Mouse (Mus musculus): ENCODE measurements at regions not wholly inside any gene's neighbourhood (a gene's known extent, or its start where the extent isn't known, plus 50 kb on each side); places are given as distances from the start of the nearest gene placed in this dataset.

DNA sequence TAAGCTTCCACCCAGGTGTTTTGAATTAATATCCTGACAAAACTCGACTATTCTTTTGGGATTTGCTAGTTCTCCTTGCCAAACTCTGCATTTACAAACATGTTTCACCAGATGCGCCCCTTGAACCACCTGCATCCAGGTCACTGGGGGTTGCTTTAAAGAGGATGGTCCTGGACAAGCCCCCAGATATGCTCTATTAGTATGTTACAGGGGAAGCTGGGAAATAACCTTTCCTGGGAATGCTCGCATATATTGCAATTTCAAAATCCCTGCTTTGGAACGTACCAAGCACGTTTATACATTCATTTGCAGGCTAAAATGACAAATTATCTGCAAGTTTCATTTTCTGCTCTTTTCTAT lies 205.2 kb upstream of the Xrcc4 start:
- Histone ChIP-seq H3K27ac (ENCODE audit: low read depth, low read length) (no peak overlapping the region), H3K27me3 (ENCODE audit: control insufficient read depth, insufficient read depth, low read length) (no peaks in the 10 kb centered on the region), H3K4me3 (ENCODE audit: low read depth, low read length) (no peak overlapping the region), H3K36me3 (ENCODE audit: control insufficient read depth, insufficient read depth, low read length) (no peaks in the 10 kb centered on the region), H3K9me3 (ENCODE audit: control insufficient read depth, low read length) (no peaks in the 10 kb centered on the region), H3K4me1 (ENCODE audit: control insufficient read depth, insufficient read depth, low read length) (no peaks in the 10 kb centered on the region), H3K4me2 (ENCODE audit: low read depth, low read length) (no peak overlapping the region), H3K9ac (replicated peaks; ENCODE audit: low read depth, low read length) (no peak overlapping the region)
- no peak for ATAC-seq (ENCODE audit: low read depth)
- 82% methylated on average over 5 of the region's 5 CpGs for WGBS

DNA sequence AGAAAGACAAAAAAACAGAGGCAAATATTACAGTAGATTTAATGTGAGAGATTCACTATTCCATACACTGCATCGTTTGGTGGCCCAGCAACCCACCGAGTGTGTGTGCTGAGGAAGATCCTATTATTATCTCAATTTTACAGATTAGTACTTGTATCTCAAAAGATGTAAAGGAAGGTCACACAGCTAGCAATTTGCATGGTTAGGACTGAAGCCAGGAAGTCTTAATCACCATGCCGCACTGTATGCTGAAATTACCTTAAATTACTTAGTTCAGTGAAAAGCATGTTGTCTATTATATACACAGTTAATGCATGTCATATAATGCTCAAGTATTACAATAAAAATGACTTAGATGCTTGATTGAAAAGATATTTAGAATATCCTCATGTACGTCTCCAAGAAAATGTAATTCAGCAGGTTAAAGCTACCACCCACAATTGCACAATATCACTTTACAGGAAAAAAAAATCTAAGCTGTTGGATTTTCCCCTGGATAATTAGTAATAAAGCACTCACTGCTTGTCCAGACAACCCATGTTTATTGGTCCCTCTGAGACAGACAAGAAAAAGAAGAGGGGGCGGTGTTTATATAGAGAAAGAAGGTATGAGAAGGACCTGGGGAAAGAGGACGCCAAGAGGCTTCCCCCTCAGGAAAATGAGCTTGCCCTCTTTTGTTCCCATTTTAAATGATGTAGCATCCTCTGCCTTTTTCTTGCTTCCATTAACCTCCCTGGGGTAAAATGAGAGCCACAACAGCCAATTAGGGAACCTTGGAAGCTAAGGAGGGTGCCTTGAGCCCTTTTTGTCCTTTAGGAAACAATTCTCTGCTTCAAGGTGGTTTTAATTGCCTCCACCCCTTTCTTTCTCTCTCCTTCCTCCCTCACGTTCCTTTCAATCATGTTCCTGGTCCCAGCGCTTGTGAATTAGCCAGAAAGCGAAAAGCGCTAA lies 204.6 kb upstream of the Xrcc4 start:
- Histone ChIP-seq H3K9me3 (ENCODE audit: control insufficient read depth, low read length) (no peaks in the 10 kb centered on the region), H3K4me2 (ENCODE audit: low read depth, low read length) (no peak overlapping the region), H3K9ac (replicated peaks; ENCODE audit: low read depth, low read length) (no peak overlapping the region), H3K4me3 (ENCODE audit: low read depth, low read length) (no peak overlapping the region), H3K27me3 (ENCODE audit: control insufficient read depth, insufficient read depth, low read length) (no peaks in the 10 kb centered on the region), H3K27ac (ENCODE audit: low read depth, low read length) (no peak overlapping the region), H3K36me3 (ENCODE audit: control insufficient read depth, insufficient read depth, low read length) (no peaks in the 10 kb centered on the region), H3K4me1 (ENCODE audit: control insufficient read depth, insufficient read depth, low read length) (no peaks in the 10 kb centered on the region)
- ATAC-seq (ENCODE audit: low read depth): peak; percentile 21; the same call in 1 of the 2 replicates
- WGBS: 56% methylated on average over 10 of the region's 10 CpGs

DNA sequence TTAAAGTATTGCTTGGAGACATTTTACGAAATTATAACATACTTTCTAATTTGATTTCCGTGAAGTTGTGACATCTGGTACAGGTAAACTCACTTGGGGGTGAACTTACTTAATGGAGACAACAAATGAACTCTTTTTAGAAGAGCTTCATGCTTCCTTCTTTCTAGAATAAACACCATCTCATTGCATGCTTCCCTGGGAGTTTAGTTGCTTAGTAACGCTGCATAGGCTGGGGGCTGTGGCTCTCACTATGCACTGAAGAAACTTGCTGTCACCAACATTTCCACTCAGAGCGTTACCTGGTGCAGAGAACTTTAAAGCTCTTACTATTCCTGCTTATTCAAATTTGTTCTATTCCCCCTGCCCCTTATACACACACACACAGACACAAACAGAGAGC lies 203.5 kb upstream of the Xrcc4 start:
- no peaks in the 10 kb centered on the region for H3K4me1 ChIP-seq (ENCODE audit: control insufficient read depth, insufficient read depth, low read length)
- no peak overlapping the region for H3K4me2 ChIP-seq (ENCODE audit: low read depth, low read length)
- WGBS: 42% methylated on average over 4 of the region's 4 CpGs
- H3K9me3 ChIP-seq (ENCODE audit: control insufficient read depth, low read length): no peaks in the 10 kb centered on the region
- no peak overlapping the region for H3K4me3 ChIP-seq (ENCODE audit: low read depth, low read length)
- no peaks in the 10 kb centered on the region for H3K27me3 ChIP-seq (ENCODE audit: control insufficient read depth, insufficient read depth, low read length)
- no peak for ATAC-seq (ENCODE audit: low read depth)
- no peaks in the 10 kb centered on the region for H3K36me3 ChIP-seq (ENCODE audit: control insufficient read depth, insufficient read depth, low read length)
- no peak overlapping the region for H3K9ac ChIP-seq (replicated peaks; ENCODE audit: low read depth, low read length)
- H3K27ac ChIP-seq (ENCODE audit: low read depth, low read length): no peak overlapping the region

DNA sequence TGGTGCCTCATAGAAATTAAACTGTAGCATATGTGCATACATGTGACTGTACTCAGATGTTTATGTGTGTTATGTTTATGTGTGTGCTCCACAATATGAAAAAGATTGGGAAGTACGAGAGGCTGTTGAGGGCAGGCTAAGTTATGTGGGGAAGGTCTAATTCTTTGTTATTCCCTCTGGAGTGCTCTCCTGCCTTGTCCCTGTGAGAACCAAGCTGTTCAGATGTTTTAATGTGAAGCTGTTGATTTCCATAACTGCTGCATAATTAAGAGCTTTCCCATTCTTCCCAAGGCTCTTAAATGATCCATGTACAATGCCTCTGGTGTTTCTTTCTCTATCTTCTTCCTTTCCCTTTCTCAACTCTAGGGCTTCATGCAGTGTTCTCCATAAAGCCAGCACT lies 202.7 kb upstream of the Xrcc4 start:
- H3K27ac ChIP-seq (ENCODE audit: low read depth, low read length): no peak overlapping the region
- no peak overlapping the region for H3K9ac ChIP-seq (replicated peaks; ENCODE audit: low read depth, low read length)
- 21% methylated on average over 1 of the region's 1 CpGs for WGBS
- ATAC-seq (ENCODE audit: low read depth): no peak
- no peak overlapping the region for H3K4me2 ChIP-seq (ENCODE audit: low read depth, low read length)
- no peaks in the 10 kb centered on the region for H3K9me3 ChIP-seq (ENCODE audit: control insufficient read depth, low read length)
- H3K4me1 ChIP-seq (ENCODE audit: control insufficient read depth, insufficient read depth, low read length): no peaks in the 10 kb centered on the region
- H3K36me3 ChIP-seq (ENCODE audit: control insufficient read depth, insufficient read depth, low read length): no peaks in the 10 kb centered on the region
- no peaks in the 10 kb centered on the region for H3K27me3 ChIP-seq (ENCODE audit: control insufficient read depth, insufficient read depth, low read length)
- H3K4me3 ChIP-seq (ENCODE audit: low read depth, low read length): no peak overlapping the region

DNA sequence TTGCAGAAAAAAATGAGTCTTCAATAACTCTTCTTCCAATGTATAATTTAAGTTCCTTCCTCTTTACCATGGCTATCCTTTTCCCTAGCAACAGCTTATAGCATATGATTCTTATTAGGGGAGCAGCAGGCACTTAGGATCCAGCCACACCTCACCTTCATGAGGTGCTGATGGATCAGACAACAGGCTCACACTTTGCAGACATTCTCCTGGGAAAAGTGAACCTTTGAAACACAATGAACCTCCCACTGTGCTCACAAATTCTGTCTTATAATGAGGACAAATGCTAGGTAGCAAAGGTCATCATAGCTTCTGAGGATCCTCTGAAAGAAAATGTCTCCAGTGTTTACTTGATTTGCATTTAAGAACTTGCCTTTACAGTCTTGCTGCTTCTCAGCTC lies 191.6 kb upstream of the Xrcc4 start:
- no peak overlapping the region for H3K4me3 ChIP-seq (ENCODE audit: low read depth, low read length)
- H3K9me3 ChIP-seq (ENCODE audit: control insufficient read depth, low read length): no peaks in the 10 kb centered on the region
- H3K4me1 ChIP-seq (ENCODE audit: control insufficient read depth, insufficient read depth, low read length): no peaks in the 10 kb centered on the region
- no peaks in the 10 kb centered on the region for H3K27me3 ChIP-seq (ENCODE audit: control insufficient read depth, insufficient read depth, low read length)
- H3K9ac ChIP-seq (replicated peaks; ENCODE audit: low read depth, low read length): no peak overlapping the region
- no peak for ATAC-seq (ENCODE audit: low read depth)
- H3K36me3 ChIP-seq (ENCODE audit: control insufficient read depth, insufficient read depth, low read length): no peaks in the 10 kb centered on the region
- H3K27ac ChIP-seq (ENCODE audit: low read depth, low read length): no peak overlapping the region
- no peak overlapping the region for H3K4me2 ChIP-seq (ENCODE audit: low read depth, low read length)

DNA sequence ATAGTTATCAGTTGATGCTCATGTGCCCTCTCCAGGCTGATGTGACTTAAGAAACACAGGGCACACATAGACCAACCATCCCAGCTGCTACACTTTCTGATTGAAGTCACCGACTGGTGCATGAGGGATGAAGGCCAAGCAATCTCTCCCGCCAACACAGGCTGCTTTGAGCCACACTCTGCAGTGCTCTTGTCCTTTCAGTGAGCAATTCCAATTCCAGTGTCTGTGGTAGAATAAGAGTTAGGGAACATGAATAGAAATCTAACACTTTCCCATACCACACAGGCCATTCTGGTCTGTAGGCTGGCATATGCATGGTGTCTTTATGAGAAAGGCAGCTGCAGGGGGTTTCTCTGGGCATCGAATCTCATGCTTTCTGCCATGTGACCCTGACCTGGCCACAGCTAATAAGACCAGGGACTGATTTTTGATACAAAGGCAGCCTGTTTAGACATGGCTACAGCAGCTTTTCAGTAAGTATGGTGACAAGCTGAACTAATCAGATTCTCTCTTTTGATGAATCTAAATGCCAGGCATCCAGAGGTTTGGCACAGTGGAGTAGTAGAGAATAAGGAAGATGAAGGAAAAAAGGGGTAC lies 190.5 kb upstream of the Xrcc4 start:
- H3K36me3 ChIP-seq (ENCODE audit: control insufficient read depth, insufficient read depth, low read length): no peaks in the 10 kb centered on the region
- no peaks in the 10 kb centered on the region for H3K9me3 ChIP-seq (ENCODE audit: control insufficient read depth, low read length)
- no peaks in the 10 kb centered on the region for H3K27me3 ChIP-seq (ENCODE audit: control insufficient read depth, insufficient read depth, low read length)
- H3K4me2 ChIP-seq (ENCODE audit: low read depth, low read length): no peak overlapping the region
- H3K9ac ChIP-seq (replicated peaks; ENCODE audit: low read depth, low read length): no peak overlapping the region
- H3K4me1 ChIP-seq (ENCODE audit: control insufficient read depth, insufficient read depth, low read length): no peaks in the 10 kb centered on the region
- no peak overlapping the region for H3K27ac ChIP-seq (ENCODE audit: low read depth, low read length)
- ATAC-seq (ENCODE audit: low read depth): no peak; the same call in 1 of the 2 replicates
- H3K4me3 ChIP-seq (ENCODE audit: low read depth, low read length): no peak overlapping the region
- WGBS: 58% methylated on average over 3 of the region's 3 CpGs

DNA sequence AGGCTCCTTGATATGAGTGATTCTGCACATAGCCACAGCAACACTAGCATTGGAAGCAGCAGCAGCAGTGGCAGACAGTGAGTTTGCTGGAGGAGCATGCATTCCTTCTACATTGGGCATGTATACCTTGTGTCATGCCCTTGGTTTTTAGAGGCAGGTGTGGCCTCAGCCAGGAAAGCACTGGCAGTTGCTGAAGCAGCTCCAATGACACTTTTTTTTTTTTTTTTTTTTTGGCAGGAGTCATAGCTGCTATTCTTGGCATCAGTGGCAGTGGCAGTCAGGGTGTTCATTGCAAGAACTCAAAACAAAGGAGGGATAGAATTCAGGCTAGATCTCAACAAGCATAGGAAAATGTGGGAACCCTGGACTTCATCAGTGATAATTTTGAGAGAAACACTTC lies 189.9 kb upstream of the Xrcc4 start:
- Histone ChIP-seq H3K9me3 (ENCODE audit: control insufficient read depth, low read length) (no peaks in the 10 kb centered on the region), H3K4me3 (ENCODE audit: low read depth, low read length) (no peak overlapping the region), H3K9ac (replicated peaks; ENCODE audit: low read depth, low read length) (no peak overlapping the region), H3K4me1 (ENCODE audit: control insufficient read depth, insufficient read depth, low read length) (no peaks in the 10 kb centered on the region), H3K27ac (ENCODE audit: low read depth, low read length) (no peak overlapping the region), H3K4me2 (ENCODE audit: low read depth, low read length) (no peak overlapping the region), H3K36me3 (ENCODE audit: control insufficient read depth, insufficient read depth, low read length) (no peaks in the 10 kb centered on the region), H3K27me3 (ENCODE audit: control insufficient read depth, insufficient read depth, low read length) (no peaks in the 10 kb centered on the region)
- ATAC-seq (ENCODE audit: low read depth): no peak

DNA sequence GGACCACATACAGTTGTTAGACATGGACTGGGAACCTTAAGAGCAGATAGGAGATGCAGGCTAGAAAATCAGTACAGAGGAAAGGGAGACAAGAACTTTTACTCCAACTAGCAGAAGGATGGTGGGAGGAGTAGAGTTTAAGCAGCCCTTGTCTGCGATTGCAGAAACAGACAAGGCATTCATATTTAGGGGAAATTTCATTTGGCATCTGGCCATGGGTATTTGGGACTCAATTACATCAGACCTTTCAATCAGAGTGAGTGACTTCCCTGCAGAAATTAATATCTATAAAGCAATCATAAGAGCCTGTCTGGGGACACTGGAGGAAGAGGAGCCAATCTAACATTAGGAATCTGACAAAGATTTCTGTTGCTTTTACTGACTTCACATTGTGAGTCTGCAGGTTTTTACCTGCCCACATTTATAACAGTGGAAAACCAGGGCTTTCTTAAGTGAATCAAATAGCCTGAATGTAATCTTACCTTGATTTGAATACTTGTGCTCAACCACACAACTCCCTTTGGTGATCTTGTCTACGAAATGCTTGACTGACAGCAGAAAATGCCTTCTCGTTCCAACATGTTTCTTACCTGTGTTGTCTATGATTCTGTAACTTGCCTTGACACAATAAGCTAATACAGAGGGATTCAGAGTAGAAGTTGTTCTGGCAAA lies 169.8 kb upstream of the Xrcc4 start:
- no peak overlapping the region for H3K9ac ChIP-seq (replicated peaks; ENCODE audit: low read depth, low read length)
- no peak overlapping the region for H3K4me3 ChIP-seq (ENCODE audit: low read depth, low read length)
- no peaks in the 10 kb centered on the region for H3K9me3 ChIP-seq (ENCODE audit: control insufficient read depth, low read length)
- H3K4me1 ChIP-seq (ENCODE audit: control insufficient read depth, insufficient read depth, low read length): no peaks in the 10 kb centered on the region
- H3K36me3 ChIP-seq (ENCODE audit: control insufficient read depth, insufficient read depth, low read length): no peaks in the 10 kb centered on the region
- no peak overlapping the region for H3K27ac ChIP-seq (ENCODE audit: low read depth, low read length)
- ATAC-seq (ENCODE audit: low read depth): no peak
- 90% methylated on average over 3 of the region's 3 CpGs for WGBS
- no peaks in the 10 kb centered on the region for H3K27me3 ChIP-seq (ENCODE audit: control insufficient read depth, insufficient read depth, low read length)
- no peak overlapping the region for H3K4me2 ChIP-seq (ENCODE audit: low read depth, low read length)

DNA sequence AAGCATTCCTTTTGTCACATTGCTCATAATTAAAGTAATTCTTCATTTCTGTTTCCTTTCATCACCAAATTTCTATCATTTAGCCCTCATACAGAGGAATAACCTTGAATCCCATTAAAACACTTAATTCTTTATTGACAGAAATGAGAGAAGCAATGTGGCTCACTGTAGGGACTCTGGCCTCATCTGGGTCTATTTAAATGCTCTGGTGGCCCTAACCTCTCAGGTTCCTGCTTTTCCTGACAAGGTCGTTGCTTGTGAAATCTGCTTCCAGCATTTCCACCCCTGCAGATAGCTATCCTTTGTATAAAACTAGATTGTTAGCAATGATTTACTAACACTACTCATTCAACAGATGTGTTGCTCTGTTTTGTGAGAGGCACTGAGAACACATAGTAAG lies 163.6 kb upstream of the Xrcc4 start:
- Histone ChIP-seq H3K4me2 (ENCODE audit: low read depth, low read length) (no peak overlapping the region), H3K4me3 (ENCODE audit: low read depth, low read length) (no peak overlapping the region), H3K9me3 (ENCODE audit: control insufficient read depth, low read length) (no peaks in the 10 kb centered on the region), H3K27ac (ENCODE audit: low read depth, low read length) (no peak overlapping the region), H3K36me3 (ENCODE audit: control insufficient read depth, insufficient read depth, low read length) (no peaks in the 10 kb centered on the region), H3K4me1 (ENCODE audit: control insufficient read depth, insufficient read depth, low read length) (no peaks in the 10 kb centered on the region), H3K27me3 (ENCODE audit: control insufficient read depth, insufficient read depth, low read length) (no peaks in the 10 kb centered on the region), H3K9ac (replicated peaks; ENCODE audit: low read depth, low read length) (no peak overlapping the region)
- no peak for ATAC-seq (ENCODE audit: low read depth)
- 18% methylated on average over 1 of the region's 1 CpGs for WGBS
